25 mouse cellular contexts compared by ENCODE assay signal in the genomic region with DNA sequence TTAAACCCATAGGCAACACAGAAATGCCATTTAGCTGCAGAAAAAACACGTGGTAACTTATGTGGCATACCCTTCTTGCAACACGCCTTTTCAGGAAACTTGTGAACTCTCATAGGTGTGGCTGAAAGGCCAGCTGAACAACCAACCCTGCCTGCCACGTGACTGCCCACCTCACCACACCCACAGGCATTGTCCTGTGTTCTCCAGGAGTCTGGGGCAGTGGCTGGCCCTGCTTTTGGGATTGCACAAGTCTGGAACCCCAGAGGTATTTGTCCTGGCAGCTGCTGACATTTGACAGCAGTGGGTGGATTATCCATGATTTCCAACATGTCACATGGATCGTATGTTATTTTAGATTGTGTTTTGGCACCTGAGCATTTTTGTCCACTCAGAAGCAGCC. TPM values are rescaled to one million over a fixed set of nuclear protein-coding genes. Genes with fewer than 3 reads are reported as not detected.
DNase-seq lines count a peak whose midpoint lies in the region; ATAC-seq and TF ChIP-seq lines count a peak whose summit lies in the region.
"Had no signal": no experiment of that assay in that cellular context is flagged by ENCODE, and none has a peak within 500 bp of the region (broad histone marks: within the 10 kb centered on the region; RNA-seq: fewer than 3 reads in every experiment).

No protein-coding gene starts in this region.

- no peaks in the 10 kb centered on the region for H3K4me1 ChIP-seq in lung, postnatal 0 days (ENCODE audit: insufficient read depth, low read depth, low read length)
- no peaks in the 10 kb centered on the region for H3K4me1 ChIP-seq in intestine, postnatal 0 days (replicated peaks; ENCODE audit: control insufficient read depth, insufficient read depth, low read length)
- H3K4me1 ChIP-seq in stomach, postnatal 0 days (replicated peaks; ENCODE audit: control insufficient read depth, insufficient read depth): no peaks in the 10 kb centered on the region
- H3K4me1 ChIP-seq: embryonic facial prominence, embryonic 15.5 days; hindbrain, embryonic 15.5 days; liver, embryonic 13.5 days had no signal

- no peak for TF ChIP-seq CTCF in lung, postnatal 0 days (IDR thresholded peaks at IDR 0.05)
- TF ChIP-seq CTCF in intestine, postnatal 0 days (IDR thresholded peaks at IDR 0.05; ENCODE audit: low read depth): no peak
- TF ChIP-seq CTCF in stomach, postnatal 0 days (IDR thresholded peaks at IDR 0.05; ENCODE audit: low read depth): no peak

- H3K36me3 ChIP-seq in lung, postnatal 0 days (ENCODE audit: insufficient read depth, low read length): no peaks in the 10 kb centered on the region
- no peaks in the 10 kb centered on the region for H3K36me3 ChIP-seq in intestine, postnatal 0 days (ENCODE audit: control insufficient read depth, insufficient read depth)
- H3K36me3 ChIP-seq in stomach, postnatal 0 days (ENCODE audit: control insufficient read depth, insufficient read depth, low read length): no peaks in the 10 kb centered on the region
- H3K36me3 ChIP-seq: embryonic facial prominence, embryonic 15.5 days; forebrain, embryonic 10.5 days; heart, embryonic 15.5 days; hindbrain, embryonic 15.5 days; liver, embryonic 13.5 days had no signal

- no peak for TF ChIP-seq EP300 in lung, postnatal 0 days (IDR thresholded peaks at IDR 0.05)
- no peak for TF ChIP-seq EP300 in stomach, postnatal 0 days (optimal IDR thresholded peaks at IDR 0.05)

- peak; percentile 27 for DNase-seq in lung, postnatal 0 days (ENCODE audit: low spot score)
- DNase-seq in lung, postnatal 4 days: no peak
- peak; percentile 24 for DNase-seq in fibroblast of lung, adult 2 months (ENCODE audit: low read depth)
- DNase-seq in stomach, postnatal 0 days (ENCODE audit: low spot score): peak; percentile 43
- DNase-seq in ovary, postnatal 14 days (ENCODE audit: low spot score): no peak
- DNase-seq in heart, postnatal 36 days: no peak
- DNase-seq: cerebellum, adult 9-10 months; forebrain, postnatal 0 days; gastrocnemius, postnatal 14 days; heart, adult 2 months; kidney, postnatal 25 days; liver, embryonic 13.5 days; lung, adult 2 months; right cerebral cortex, postnatal 14 days had no signal

- H3K27ac ChIP-seq in lung, postnatal 0 days (ENCODE audit: low read length): no peak overlapping the region
- H3K27ac ChIP-seq in intestine, postnatal 0 days (ENCODE audit: low read depth, low read length): no peak overlapping the region
- H3K27ac ChIP-seq in stomach, postnatal 0 days (replicated peaks): no peak overlapping the region
- H3K27ac ChIP-seq: embryonic facial prominence, embryonic 15.5 days; forebrain, embryonic 10.5 days; heart, adult 2 months; heart, embryonic 15.5 days; hindbrain, embryonic 15.5 days; liver, embryonic 13.5 days; macrophage had no signal

- H3K27me3 ChIP-seq in lung, postnatal 0 days (replicated peaks; ENCODE audit: insufficient read depth, low read length): no peaks in the 10 kb centered on the region
- H3K27me3 ChIP-seq in intestine, postnatal 0 days (replicated peaks; ENCODE audit: control insufficient read depth, insufficient read depth, low read length): no peaks in the 10 kb centered on the region
- no peaks in the 10 kb centered on the region for H3K27me3 ChIP-seq in stomach, postnatal 0 days (ENCODE audit: control insufficient read depth, insufficient read depth, low read length)
- H3K27me3 ChIP-seq: embryonic facial prominence, embryonic 15.5 days; heart, embryonic 15.5 days; hindbrain, embryonic 15.5 days; liver, embryonic 13.5 days had no signal

- no peak overlapping the region for H3K4me3 ChIP-seq in lung, postnatal 0 days (ENCODE audit: low read depth, low read length)
- no peak overlapping the region for H3K4me3 ChIP-seq in intestine, postnatal 0 days (ENCODE audit: low read depth, low read length)
- H3K4me3 ChIP-seq in stomach, postnatal 0 days (ENCODE audit: low read depth, low read length): no peak overlapping the region
- H3K4me3 ChIP-seq: embryonic facial prominence, embryonic 15.5 days; forebrain, embryonic 10.5 days; heart, adult 2 months; heart, embryonic 15.5 days; hindbrain, embryonic 15.5 days; liver, embryonic 13.5 days had no signal

- H3K9ac ChIP-seq in lung, postnatal 0 days (replicated peaks; ENCODE audit: low read depth): no peak overlapping the region
- no peak overlapping the region for H3K9ac ChIP-seq in intestine, postnatal 0 days (ENCODE audit: low read depth, low read length)
- no peak overlapping the region for H3K9ac ChIP-seq in stomach, postnatal 0 days (ENCODE audit: low read length)
- H3K9ac ChIP-seq: embryonic facial prominence, embryonic 15.5 days; forebrain, postnatal 0 days; heart, embryonic 15.5 days; hindbrain, embryonic 15.5 days; liver, embryonic 13.5 days had no signal

- WGBS in lung, postnatal 0 days: 50% methylated on average over 4 of the region's 4 CpGs
- WGBS in intestine, postnatal 0 days: 46% methylated on average over 4 of the region's 4 CpGs
- WGBS in stomach, postnatal 0 days: 44% methylated on average over 4 of the region's 4 CpGs

- intact Hi-C loops in heart, postnatal 36 days (cut with DNase I): no loop called here

- H3K4me2 ChIP-seq in lung, postnatal 0 days (replicated peaks; ENCODE audit: low read depth, low read length): no peak overlapping the region
- H3K4me2 ChIP-seq in intestine, postnatal 0 days (replicated peaks; ENCODE audit: low read depth): no peak overlapping the region
- H3K4me2 ChIP-seq in stomach, postnatal 0 days (replicated peaks; ENCODE audit: low read depth): no peak overlapping the region
- H3K4me2 ChIP-seq: embryonic facial prominence, embryonic 15.5 days; heart, embryonic 15.5 days; hindbrain, embryonic 15.5 days; liver, embryonic 13.5 days; midbrain, embryonic 11.5 days had no signal

- no peaks in the 10 kb centered on the region for H3K9me3 ChIP-seq in lung, postnatal 0 days (ENCODE audit: low read length)
- H3K9me3 ChIP-seq in intestine, postnatal 0 days (ENCODE audit: control insufficient read depth): 0 out of 2 replicates have a peak, but pooled peaks cover 3% of the 10 kb centered on the region
- H3K9me3 ChIP-seq in stomach, postnatal 0 days (ENCODE audit: control insufficient read depth, low read length): no peaks in the 10 kb centered on the region; the same call in 1 of the 2 replicates
- H3K9me3 ChIP-seq: embryonic facial prominence, embryonic 15.5 days; heart, embryonic 15.5 days; hindbrain, embryonic 15.5 days; liver, embryonic 13.5 days had no signal

- no peak for ATAC-seq in lung, postnatal 0 days
- ATAC-seq in intestine, postnatal 0 days: 0 out of 2 replicates have a peak, but pooled peaks have one; percentile 33
- peak; percentile 89 for ATAC-seq in stomach, postnatal 0 days (ENCODE audit: low FRiP score, low TSS enrichment)
- ATAC-seq: forebrain, postnatal 0 days had no signal

RNA-seq across cellular contexts. Expression of gene Calhm6, which starts 12.0 kb away (rescaled TPM):
- polyA plus RNA-seq in lung, postnatal 0 days (2015; fragmentation: Nextera tagmentation; extraction: Ambion mirVana): 1.1 TPM in 2 replicates
- 2.4 and 2.6 TPM in 2 replicates for polyA plus RNA-seq in intestine, postnatal 0 days (2015; fragmentation: Nextera tagmentation; extraction: Ambion mirVana)
- 0.74 and 1.1 TPM in 2 replicates for polyA plus RNA-seq in stomach, postnatal 0 days (2015; fragmentation: Nextera tagmentation; extraction: Ambion mirVana)
- total RNA-seq in heart, postnatal 36 days (2021): not detected
- polyA plus RNA-seq: testis, adult 2 months had no signal

RNA-seq across cellular contexts. Expression of gene Calhm5, which starts 43.4 kb away (rescaled TPM):
- 1.2 and 1.3 TPM in 2 replicates for polyA plus RNA-seq in lung, postnatal 0 days (2015; fragmentation: Nextera tagmentation; extraction: Ambion mirVana)
- polyA plus RNA-seq in intestine, postnatal 0 days (2015; fragmentation: Nextera tagmentation; extraction: Ambion mirVana): 1.1 and 1.4 TPM in 2 replicates
- 2.4 and 2.5 TPM in 2 replicates for polyA plus RNA-seq in stomach, postnatal 0 days (2015; fragmentation: Nextera tagmentation; extraction: Ambion mirVana)
- 1 to 10 TPM in 1 of 2 experiments, under 1 TPM in 1; 1.00 to 1.4 TPM for total RNA-seq in heart, postnatal 36 days (2021)
- total RNA-seq: common myeloid progenitor, adult 5-6 weeks; hematopoietic stem cell, adult 5-6 weeks; neutrophil, adult 5-6 weeks had no signal

Comparison
In these comparisons a context has a peak if more than half of its experiments do, and no peak if none do; other contexts are left out.
1. DNase-seq: peak in lung, postnatal 0 days (single experiment), fibroblast of lung, adult 2 months (single experiment) and stomach, postnatal 0 days (single experiment); none in lung, postnatal 4 days (0 of 2), ovary, postnatal 14 days (single experiment) and heart, postnatal 36 days (0 of 2).